Mouse (Mus musculus) liver, adult (tissue): Measurements from ENCODE around the gene Opcml.

ENCODE experiments used
- GATA4 ChIP-seq: IDR thresholded peaks from 2 replicates; pipeline ENCODE4 v1.6.1; 2014; ENCODE audit warnings: mild to moderate bottlenecking, low read length; ENCODE audit not compliant: insufficient replicate concordance

Gene Opcml

GRCm38 (mm10) chr9:28281571-28281970 is 491.0 kb downstream of the Opcml start:
- TF ChIP-seq GATA4: no peak

DNA sequence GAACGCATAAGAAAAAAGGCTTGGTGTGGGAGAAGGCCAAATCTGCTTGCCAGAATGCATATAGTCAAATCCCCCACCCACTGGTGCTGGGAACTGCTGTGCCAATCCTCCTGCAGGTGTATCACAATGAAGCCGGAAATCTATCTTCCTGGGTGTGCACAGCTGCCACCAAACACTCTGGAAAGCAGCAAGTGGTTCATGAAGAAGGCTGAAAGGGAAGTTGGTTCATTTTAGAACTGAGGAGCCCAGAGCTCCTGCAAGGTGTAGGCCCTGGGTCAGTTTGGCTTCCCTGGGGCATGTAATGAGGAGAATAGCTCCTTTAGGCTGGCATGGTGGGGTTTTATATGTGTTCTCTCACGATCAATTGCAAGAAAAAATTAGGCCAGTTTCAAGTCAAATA is 494.4 kb downstream of the Opcml start:
- TF ChIP-seq GATA4: no peak

DNA sequence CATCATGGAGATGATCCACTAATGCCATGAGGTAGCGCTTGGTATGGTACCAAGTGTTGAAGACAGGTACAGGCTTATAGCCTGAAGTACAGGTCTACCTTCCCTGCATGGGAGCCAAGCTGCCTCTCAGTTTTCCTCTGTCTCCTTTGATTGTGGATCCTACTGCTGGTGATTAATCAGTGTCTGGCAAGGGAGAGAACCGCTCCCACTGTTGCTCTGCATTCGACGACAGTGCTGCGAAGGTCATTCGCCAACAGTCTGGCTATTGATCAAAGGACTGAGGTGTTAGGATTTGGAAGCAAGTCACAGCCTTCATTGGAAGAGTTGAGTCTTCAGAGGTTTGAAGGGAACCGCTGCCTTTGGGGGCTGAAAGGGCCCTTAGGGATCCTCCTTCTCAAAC is 495.8 kb downstream of the Opcml start:
- no peak for TF ChIP-seq GATA4

DNA sequence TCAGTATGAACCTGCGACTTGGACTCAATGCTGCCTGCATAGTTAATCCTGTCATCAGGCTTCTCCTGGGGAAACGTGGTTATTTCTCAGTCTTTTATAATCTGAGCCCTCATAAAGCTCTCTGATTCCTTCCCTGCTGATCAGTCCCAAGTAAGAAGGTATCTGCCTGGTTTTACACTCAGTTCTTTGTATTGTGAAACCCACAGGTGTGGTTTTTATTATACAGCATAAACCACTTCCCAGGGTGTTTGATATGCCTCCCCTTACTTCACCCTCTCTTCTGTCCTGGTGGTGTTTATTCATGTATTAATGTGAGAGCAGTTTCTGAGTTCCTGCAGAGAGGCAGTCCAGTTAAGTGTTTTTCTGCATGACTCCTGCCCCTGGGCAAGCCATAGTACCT is 496.9 kb downstream of the Opcml start:
- TF ChIP-seq GATA4: no peak

DNA sequence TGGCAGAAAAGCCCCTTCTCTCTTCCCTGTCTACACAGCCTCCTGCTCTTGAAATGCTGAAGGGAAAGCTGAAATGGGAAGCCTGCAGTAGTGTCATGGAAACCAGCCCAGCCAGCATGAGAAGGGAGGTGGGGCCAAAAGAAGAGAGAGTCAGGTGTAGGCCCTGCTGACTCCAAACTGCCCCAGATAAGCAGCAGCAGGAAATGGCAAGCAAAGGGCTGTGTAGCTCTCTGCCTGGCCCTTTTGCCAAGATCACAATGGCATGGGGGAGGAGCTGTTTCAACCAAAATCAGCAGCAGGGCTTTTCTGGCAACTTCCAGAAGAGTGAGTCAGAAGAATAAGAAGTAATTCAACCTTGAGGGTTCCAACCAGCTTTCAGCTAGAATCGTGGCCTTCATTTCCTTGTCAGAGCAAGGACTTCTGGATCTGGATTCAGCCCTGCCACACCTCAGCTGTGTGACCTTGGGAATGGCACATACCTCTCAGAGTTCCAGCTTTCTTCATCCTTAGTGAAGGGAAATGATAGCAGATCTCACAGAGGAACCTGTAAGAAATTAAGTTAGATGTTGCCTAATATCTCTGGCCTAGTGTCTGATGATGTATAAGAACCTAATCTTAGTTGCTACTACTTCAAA is 499.2 kb downstream of the Opcml start:
- no peak for TF ChIP-seq GATA4

- no peak for TF ChIP-seq GATA4
These were observed 513.1 kb downstream of the Opcml start for GRCm38 (mm10) chr9:28303659-28304058.

- TF ChIP-seq GATA4: no peak
These were observed 516.0 kb downstream of the Opcml start for GRCm38 (mm10) chr9:28306364-28307121.

- no peak for TF ChIP-seq GATA4
These were observed 516.5 kb downstream of the Opcml start for GRCm38 (mm10) chr9:28307122-28307430.

DNA sequence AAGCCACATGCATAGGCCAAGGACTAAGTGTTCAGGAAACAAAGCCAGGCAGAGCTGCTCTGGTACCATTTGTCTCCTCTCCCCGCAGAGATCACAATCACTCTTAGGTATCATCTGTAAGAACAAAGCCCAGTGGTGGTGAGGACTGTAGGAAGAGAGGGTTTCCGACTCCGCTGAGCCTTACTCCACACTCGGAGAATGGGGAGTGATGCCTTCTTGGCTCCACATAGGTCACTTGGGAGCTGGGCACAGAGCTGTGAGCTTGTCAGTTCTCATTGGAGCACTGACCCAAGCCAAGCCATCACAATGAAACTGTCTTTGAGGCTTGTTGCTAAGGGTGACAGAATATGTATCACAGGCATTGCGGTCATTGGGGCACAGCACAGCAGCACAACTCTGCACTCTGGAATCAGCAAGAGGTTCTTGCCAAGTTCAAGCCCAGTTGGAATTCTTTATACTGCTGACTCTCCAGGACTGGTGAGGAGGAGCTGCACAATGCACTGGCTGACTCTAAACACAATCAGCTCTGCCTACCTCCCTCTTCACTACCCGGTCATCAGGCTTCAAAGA is 517.0 kb downstream of the Opcml start:
- TF ChIP-seq GATA4: no peak

DNA sequence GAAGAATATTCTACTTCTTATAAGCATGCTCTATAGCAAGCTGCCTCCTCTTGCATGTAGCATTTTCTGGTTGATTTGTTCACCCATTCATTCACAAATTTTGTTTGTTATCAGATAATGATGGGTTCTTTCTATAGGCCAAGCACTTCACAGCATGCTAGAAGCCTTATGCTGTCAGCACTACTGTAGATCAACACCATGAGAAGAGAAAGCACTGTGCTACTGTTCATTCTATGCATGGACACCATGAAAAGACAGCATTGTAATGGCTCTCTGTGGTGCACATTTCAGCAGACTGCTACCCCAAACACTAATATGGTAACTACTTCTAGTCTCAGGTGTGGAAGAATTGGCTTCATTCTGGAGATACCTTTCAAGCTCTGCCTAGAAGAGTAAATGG is 527.3 kb downstream of the Opcml start:
- TF ChIP-seq GATA4: no peak

DNA sequence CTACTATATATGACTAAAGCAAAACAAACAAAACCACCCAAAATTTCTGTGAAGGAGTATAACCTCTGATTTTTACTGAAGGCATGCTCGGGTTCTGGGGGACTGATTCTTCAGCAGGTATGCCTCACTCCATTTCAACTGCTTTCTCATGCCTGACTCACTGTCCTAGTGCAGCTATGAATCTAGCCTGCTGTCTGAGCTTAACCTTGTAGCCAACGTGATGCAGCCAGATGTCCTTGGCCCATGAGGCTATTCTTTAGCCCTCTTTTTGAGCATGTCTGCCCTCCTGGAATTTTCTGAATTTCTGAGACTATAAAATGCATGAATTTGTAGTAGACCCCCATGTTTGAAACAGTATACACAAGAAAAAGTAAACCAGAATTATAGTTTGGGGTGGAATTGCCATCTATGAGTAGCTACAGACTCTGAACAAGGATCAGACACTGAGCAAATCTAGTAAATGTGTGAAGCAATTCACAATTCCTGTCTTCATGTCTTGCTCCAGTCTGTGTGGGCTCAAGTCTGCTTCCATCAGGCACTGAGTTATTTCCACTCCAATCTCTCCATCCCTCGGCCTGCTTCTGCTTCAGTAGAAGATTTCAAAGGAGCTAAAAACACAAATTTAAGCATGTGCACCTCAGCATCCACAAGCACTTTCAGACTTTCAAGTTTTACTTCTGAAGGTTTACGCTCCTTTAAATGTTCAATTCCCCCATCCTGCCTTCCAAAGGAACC is 528.6 kb downstream of the Opcml start:
- TF ChIP-seq GATA4: no peak

DNA sequence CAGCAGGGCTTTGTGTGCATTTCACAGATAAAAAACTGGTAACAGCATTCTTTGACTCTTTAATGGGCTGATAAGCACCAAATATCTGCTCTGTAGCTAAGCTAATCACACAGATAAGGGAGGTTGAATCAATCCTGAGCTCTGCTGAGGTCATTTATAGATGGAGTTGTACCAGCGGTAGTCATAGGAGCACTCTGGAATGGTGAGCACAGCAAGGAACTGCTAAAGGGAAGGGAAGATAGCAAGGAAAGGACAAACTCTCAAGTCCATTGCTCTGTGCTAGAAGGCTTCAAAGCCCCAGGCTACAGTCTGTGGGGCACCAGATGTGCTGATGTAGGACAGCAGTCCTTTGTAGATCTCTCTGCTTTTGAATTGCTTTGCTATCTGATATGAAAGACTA is 529.2 kb downstream of the Opcml start:
- no peak for TF ChIP-seq GATA4

DNA sequence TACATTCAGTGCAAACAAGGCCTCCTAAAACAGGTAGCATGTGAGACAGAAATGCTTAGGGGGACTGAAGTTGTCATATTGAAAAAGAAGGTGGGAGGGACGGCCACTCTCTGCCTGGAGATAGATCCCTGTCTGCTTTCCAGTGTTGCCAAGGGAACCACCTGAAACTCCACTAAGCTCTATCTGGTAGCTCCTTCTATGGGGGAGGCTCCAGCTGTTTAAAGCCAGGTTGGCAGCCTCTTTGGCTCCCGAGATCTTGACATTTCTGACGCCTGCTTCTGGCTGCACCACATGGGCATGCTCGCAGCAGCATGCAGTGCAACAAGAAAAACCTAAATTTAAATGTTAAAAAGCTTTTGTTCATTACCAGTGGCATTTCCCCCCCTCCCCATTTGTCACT is 537.4 kb downstream of the Opcml start:
- no peak for TF ChIP-seq GATA4

DNA sequence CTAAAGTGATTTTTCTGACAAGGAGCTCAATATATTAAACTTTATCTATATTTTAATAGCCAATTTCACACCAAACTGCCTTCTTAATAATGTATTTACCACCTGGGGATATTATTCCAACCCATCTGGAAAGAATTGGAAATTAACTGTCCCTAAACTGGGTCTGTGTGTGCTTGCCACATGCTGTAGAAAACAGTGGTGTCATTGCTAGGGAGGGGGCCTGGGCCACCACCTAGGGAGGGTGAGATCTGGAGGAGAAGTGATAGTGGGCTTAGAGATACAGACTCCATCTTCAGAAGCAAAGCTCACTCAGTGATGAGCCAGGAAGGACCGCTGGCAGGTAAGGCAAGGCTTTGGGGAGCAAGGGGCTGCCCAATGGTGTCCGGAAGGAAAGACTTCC is 537.9 kb downstream of the Opcml start:
- no peak for TF ChIP-seq GATA4

GRCm38 (mm10) chr9:28329477-28329876 is 538.9 kb downstream of the Opcml start:
- no peak for TF ChIP-seq GATA4

DNA sequence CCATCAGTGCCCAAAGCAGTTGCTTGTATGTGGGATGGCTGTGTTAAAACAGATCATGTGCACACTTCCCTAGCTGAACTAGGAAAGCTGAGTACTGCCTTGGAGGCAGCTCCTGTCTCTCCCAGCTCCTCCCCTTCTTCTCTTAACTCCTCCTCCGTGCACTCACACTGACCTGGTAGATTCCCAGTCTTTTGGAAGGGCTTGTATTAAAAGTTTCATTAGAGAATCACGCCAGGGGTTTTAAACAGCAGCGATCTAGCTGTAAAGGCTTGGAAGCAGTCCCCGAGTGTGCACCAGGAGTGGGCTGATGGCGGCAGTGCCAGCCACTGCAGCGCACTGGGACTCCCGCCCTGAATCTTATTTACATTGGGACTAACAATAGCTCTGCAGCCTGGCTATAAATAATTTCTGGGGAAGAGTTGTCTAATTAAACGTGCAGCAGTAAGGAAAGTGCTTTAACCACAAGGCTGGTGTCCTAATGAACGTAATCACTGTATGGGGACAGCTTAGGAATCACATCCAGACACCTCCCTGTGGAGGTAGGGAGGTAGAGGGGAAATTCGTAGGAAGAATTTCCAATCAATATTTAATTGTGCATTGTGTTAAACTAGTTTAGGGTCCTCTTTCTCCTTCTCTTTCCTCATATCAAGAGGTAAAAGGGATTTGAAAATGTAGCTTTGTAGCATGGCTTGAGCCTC is 546.1 kb downstream of the Opcml start:
- no peak for TF ChIP-seq GATA4

- TF ChIP-seq GATA4: no peak
These were observed 547.3 kb downstream of the Opcml start for GRCm38 (mm10) chr9:28337837-28338236.
